Mouse (Mus musculus): Measurements from ENCODE around the gene Pklr. TPM values are rescaled to one million over a fixed set of nuclear protein-coding genes. Genes with fewer than 3 reads are reported as not detected.

Gene Pklr
- polyA plus RNA-seq, 1 experiment = 2.2 TPM

- peak within 1 kb of the TSS; percentile 62 for H3K4me3 ChIP-seq (ENCODE audit: control insufficient read depth, insufficient read depth, low read length)
- TF ChIP-seq CTCF (IDR thresholded peaks at IDR 0.05; ENCODE audit: borderline replicate concordance, control insufficient read depth, extremely low read depth, insufficient read depth, low read length, poor library complexity) (peak; percentile 54; the same call in 1 of the 2 replicates), POLR2A (IDR thresholded peaks at IDR 0.05; ENCODE audit: control insufficient read depth, extremely low read depth, insufficient read depth, low read length, poor library complexity) (peak; percentile 78; the same call in 1 of the 2 replicates)
- H3K36me3 ChIP-seq (ENCODE audit: control insufficient read depth, insufficient read depth, low read length) = peaks cover 11% of the 10 kb centered on the region; the same call in 1 of the 2 replicates
- H3K27me3 ChIP-seq (ENCODE audit: control insufficient read depth, insufficient read depth, low read length) = no peaks in the 10 kb centered on the region
- WGBS = 8% methylated on average over 39 of the region's 39 CpGs
- peak; percentile 89 for DNase-seq
- peak within 1 kb of the TSS; percentile 49 for H3K27ac ChIP-seq (ENCODE audit: control insufficient read depth, insufficient read depth, low read length)
- H3K4me1 ChIP-seq (replicated peaks; ENCODE audit: control insufficient read depth, insufficient read depth, low read length) = peaks cover 56% of the 10 kb centered on the region
These were observed 47.4 kb downstream of the Pklr start, which contains the start of gene Fam189b for GRCm38 (mm10) chr3:89183058-89183958. Fam189b (plus strand) TSS chr3:89183143.

GRCm38 (mm10) chr3:89183959-89184315 lies 48.0 kb downstream of the Pklr start:
- Histone ChIP-seq H3K4me3 (ENCODE audit: control insufficient read depth, insufficient read depth, low read length) (peak overlapping the region; percentile 62), H3K36me3 (ENCODE audit: control insufficient read depth, insufficient read depth, low read length) (peaks cover 11% of the 10 kb centered on the region; the same call in 1 of the 2 replicates), H3K4me1 (replicated peaks; ENCODE audit: control insufficient read depth, insufficient read depth, low read length) (peaks cover 59% of the 10 kb centered on the region), H3K27me3 (ENCODE audit: control insufficient read depth, insufficient read depth, low read length) (no peaks in the 10 kb centered on the region), H3K27ac (ENCODE audit: control insufficient read depth, insufficient read depth, low read length) (no peak overlapping the region; the same call in 1 of the 2 replicates)
- no peak for TF ChIP-seq POLR2A (IDR thresholded peaks at IDR 0.05; ENCODE audit: control insufficient read depth, extremely low read depth, insufficient read depth, low read length, poor library complexity)
- TF ChIP-seq CTCF (IDR thresholded peaks at IDR 0.05; ENCODE audit: borderline replicate concordance, control insufficient read depth, extremely low read depth, insufficient read depth, low read length, poor library complexity) = no peak
- 72% methylated on average over 6 of the region's 6 CpGs for WGBS
- no peak for DNase-seq

- H3K27me3 ChIP-seq (ENCODE audit: control insufficient read depth, insufficient read depth, low read length) = no peaks in the 10 kb centered on the region
- DNase-seq = peak; percentile 77
- H3K36me3 ChIP-seq (ENCODE audit: control insufficient read depth, insufficient read depth, low read length) = no peaks in the 10 kb centered on the region; the same call in 1 of the 2 replicates
- 26% methylated on average over 23 of the region's 23 CpGs for WGBS
- peak overlapping the region; percentile 93 for H3K27ac ChIP-seq (ENCODE audit: control insufficient read depth, insufficient read depth, low read length)
- TF ChIP-seq POLR2A (IDR thresholded peaks at IDR 0.05; ENCODE audit: control insufficient read depth, extremely low read depth, insufficient read depth, low read length, poor library complexity) (peak; percentile 40; the same call in 1 of the 2 replicates), CTCF (IDR thresholded peaks at IDR 0.05; ENCODE audit: borderline replicate concordance, control insufficient read depth, extremely low read depth, insufficient read depth, low read length, poor library complexity) (no peak)
- peak overlapping the region; percentile 58 for H3K4me3 ChIP-seq (ENCODE audit: control insufficient read depth, insufficient read depth, low read length)
- H3K4me1 ChIP-seq (replicated peaks; ENCODE audit: control insufficient read depth, insufficient read depth, low read length) = peaks cover 67% of the 10 kb centered on the region
These were observed 51.3 kb downstream of the Pklr start for GRCm38 (mm10) chr3:89187197-89187596.

DNA sequence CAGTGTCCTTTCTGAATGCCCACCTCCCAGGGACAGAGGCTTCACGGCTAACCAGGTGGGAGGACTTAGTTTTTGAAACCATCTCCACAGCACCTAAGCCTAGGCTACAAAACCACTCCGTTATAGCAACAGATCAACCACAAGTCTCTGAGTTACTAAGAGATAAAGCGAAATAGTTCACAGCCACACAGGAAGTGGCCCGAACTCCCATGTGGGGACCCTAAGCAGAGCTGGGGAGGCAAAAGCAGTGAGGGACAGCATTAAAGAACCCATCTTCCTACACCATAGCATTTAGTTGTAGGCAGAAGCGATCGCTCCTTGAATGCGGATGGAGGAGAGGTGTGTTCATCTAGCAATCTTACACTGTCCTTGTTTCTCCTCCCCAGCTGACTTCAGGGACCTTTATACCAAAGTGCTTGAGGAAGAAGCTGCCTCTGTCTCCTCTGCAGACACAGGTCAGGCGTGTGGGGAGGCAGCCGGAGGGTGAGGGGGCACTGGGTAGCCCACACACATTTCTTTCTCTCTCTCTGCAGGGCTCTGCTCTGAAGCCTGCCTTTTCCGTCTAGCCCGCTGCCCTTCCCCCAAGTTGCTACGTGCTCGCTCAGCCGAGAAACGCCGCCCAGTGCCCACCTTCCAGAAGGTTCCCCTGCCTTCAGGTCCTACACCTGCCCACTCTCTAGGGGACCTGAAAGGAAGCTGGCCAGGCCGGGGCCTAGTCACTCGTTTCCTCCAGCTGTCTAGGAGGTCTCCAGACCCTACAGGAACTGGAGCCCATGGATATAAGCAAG lies 51.9 kb downstream of the Pklr start:
- Histone ChIP-seq H3K27ac (ENCODE audit: control insufficient read depth, insufficient read depth, low read length) (peak overlapping the region; percentile 93), H3K4me3 (ENCODE audit: control insufficient read depth, insufficient read depth, low read length) (peak overlapping the region; percentile 58), H3K36me3 (ENCODE audit: control insufficient read depth, insufficient read depth, low read length) (no peaks in the 10 kb centered on the region), H3K27me3 (ENCODE audit: control insufficient read depth, insufficient read depth, low read length) (no peaks in the 10 kb centered on the region), H3K4me1 (replicated peaks; ENCODE audit: control insufficient read depth, insufficient read depth, low read length) (peaks cover 60% of the 10 kb centered on the region)
- 11% methylated on average over 18 of the region's 18 CpGs for WGBS
- DNase-seq = peak; percentile 65
- TF ChIP-seq CTCF (IDR thresholded peaks at IDR 0.05; ENCODE audit: borderline replicate concordance, control insufficient read depth, extremely low read depth, insufficient read depth, low read length, poor library complexity) (no peak), POLR2A (IDR thresholded peaks at IDR 0.05; ENCODE audit: control insufficient read depth, extremely low read depth, insufficient read depth, low read length, poor library complexity) (no peak; the same call in 1 of the 2 replicates)

DNA sequence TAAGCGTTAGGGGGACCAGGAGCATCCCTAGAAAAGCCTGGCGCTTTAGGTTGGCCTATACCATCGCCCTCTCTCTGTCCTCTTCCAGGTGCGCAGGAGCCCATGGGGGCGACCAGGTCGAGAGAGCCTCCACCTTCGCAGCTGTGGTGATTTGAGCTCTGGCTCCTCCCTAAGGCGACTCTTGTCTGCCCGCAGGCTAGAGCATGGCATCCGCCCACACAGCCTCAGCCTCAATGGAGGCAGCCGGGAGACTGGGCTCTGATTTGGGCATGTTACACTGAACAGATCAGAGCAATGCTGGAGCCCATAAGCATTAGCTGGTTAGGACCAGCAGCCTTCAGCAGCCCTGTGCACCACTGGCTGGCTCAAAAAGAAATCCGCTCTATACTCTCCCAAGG lies 52.5 kb downstream of the Pklr start:
- Histone ChIP-seq H3K4me3 (ENCODE audit: control insufficient read depth, insufficient read depth, low read length) (peak overlapping the region; percentile 58), H3K27me3 (ENCODE audit: control insufficient read depth, insufficient read depth, low read length) (no peaks in the 10 kb centered on the region), H3K36me3 (ENCODE audit: control insufficient read depth, insufficient read depth, low read length) (no peaks in the 10 kb centered on the region), H3K4me1 (replicated peaks; ENCODE audit: control insufficient read depth, insufficient read depth, low read length) (peaks cover 58% of the 10 kb centered on the region), H3K27ac (ENCODE audit: control insufficient read depth, insufficient read depth, low read length) (peak overlapping the region; percentile 93)
- TF ChIP-seq POLR2A (IDR thresholded peaks at IDR 0.05; ENCODE audit: control insufficient read depth, extremely low read depth, insufficient read depth, low read length, poor library complexity) (peak; percentile 17), CTCF (IDR thresholded peaks at IDR 0.05; ENCODE audit: borderline replicate concordance, control insufficient read depth, extremely low read depth, insufficient read depth, low read length, poor library complexity) (no peak)
- peak; percentile 66 for DNase-seq
- WGBS = 22% methylated on average over 12 of the region's 12 CpGs

GRCm38 (mm10) chr3:89190436-89190835 lies 54.5 kb downstream of the Pklr start:
- no peaks in the 10 kb centered on the region for H3K36me3 ChIP-seq (ENCODE audit: control insufficient read depth, insufficient read depth, low read length)
- peak overlapping the region; percentile 99 for H3K27ac ChIP-seq (ENCODE audit: control insufficient read depth, insufficient read depth, low read length)
- no peak for TF ChIP-seq CTCF (IDR thresholded peaks at IDR 0.05; ENCODE audit: borderline replicate concordance, control insufficient read depth, extremely low read depth, insufficient read depth, low read length, poor library complexity)
- no peak for TF ChIP-seq POLR2A (IDR thresholded peaks at IDR 0.05; ENCODE audit: control insufficient read depth, extremely low read depth, insufficient read depth, low read length, poor library complexity)
- 2% methylated on average over 8 of the region's 8 CpGs for WGBS
- DNase-seq = peak; percentile 52
- H3K4me3 ChIP-seq (ENCODE audit: control insufficient read depth, insufficient read depth, low read length) = peak overlapping the region; percentile 30
- no peaks in the 10 kb centered on the region for H3K27me3 ChIP-seq (ENCODE audit: control insufficient read depth, insufficient read depth, low read length)
- H3K4me1 ChIP-seq (replicated peaks; ENCODE audit: control insufficient read depth, insufficient read depth, low read length) = peaks cover 40% of the 10 kb centered on the region

Measured in thymus, adult 2 months (tissue).